Mouse (Mus musculus) retina, adult 2 months (tissue): ENCODE measurements around the gene Parva.

Experiments used
- DNase-seq: peaks from one replicate; pipeline ENCODE4 v3.0.0-alpha.2; 2012; ENCODE audit warnings: low read depth, low spot score

Parva gene

DNA sequence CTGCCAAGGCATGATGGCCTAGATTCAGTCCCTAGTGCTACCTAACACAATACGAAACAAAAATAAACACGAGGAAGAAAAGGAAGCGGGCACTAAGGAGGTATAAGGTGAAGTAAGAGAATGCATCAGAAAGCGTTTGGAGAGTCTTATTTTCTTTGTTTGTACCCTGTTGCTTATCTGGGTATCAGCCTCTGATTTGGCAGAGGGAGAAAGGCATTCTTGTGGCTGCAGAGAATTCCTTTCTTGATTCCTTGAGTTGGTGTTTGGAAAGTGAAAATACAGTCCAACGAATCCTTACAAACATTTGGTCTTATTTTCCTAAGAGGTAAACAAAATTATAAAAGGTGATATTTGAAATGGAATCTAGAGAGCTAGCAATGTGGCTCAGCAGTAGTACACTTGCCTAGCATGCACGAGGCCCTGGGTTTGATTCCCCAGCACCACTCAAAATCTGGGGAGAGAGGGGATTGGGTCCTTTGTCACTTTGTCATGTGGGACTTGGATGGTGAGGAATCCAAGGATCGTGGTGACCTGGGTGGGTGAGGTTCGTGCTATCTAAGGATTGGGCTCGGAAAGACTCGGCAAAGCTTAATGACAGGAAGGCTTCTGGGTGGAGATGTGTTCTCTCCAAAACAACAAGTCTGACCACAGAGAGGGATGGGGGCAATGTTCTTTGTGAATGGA is 44.9 kb downstream of the Parva start:
- DNase-seq: no peak

DNA sequence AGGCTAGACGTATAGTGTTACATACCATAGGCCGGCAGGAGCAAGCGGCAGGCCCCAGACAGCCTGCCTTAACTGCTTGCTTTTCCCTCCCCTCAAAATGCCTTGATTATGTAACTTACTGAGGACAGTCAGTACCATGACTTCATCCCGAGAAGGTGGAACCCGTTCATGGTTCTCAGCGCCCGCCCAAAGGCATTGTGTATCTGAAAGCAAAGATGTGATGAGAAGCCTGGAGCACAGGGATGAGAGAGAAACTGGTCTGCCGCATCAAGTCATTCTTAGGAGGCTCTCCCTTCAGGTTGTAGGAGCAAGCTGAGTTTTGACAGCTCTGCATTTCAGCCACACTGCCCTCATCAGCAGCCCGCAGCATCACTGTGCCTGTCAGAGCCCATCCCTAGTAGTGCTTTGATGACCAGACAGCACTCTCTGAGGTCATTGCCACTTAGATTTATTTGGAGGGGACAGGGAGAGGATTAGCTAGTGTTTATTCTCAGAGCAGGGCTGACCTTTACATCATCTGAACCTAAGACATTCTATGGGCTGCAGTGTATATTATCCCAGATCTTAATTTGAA is 45.5 kb downstream of the Parva start:
- no peak for DNase-seq

DNA sequence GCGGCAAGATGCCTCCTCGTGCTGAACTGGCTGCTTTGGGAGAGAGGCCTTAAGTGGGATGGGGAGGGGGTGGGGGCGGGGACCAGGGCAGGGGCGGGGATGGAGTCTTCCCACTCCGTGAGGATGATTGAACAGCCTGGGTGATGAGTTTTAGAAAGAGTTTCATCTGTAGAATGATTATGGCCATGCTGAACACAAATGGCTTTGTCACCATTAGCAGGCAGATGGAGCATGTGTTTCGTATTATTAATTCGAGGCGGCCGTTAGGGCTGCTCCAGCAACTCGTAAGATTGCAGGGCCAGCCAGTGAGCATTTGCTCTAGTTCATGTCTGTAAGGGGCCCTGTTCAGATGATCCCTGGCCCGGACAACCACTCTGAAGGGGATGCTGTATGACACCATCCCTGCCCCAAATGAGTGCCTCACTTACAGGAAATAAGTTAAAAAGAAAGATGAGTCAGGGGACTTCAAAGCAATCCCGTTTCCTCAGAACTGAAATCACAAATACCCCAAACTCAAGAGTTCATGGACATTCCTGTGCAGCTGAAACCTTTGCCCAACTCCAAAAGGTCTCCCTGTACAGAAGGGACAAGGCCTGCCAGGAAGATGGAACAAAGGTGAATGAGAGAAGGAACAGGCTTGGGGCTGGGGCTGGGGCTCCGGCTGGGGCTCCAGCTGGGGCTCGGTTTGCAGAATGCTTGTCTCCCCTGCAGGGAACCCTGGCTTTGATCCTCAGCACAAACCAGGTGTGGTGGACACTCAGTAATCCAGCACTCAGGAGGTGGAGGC is 46.5 kb downstream of the Parva start:
- DNase-seq: no peak

DNA sequence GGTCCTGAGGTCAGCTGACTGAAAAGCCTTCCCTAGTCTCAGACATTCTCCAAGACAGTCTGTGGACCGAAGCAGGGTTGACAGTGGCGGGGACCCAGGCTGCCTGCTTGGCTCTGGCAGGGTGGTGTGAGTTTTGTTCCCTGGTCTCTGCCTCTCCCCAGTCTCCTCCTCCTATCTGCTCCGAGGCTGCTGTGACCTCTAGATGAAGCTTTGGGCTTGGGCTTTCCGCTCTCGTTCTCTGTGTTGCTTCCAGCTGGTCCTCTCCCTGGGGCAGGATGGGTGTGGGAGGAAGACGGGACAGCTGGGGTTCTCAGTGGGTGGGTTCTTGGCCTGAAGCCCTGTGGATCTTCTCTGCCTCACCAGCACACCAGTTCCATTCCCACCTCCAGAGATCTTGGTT is 51.8 kb downstream of the Parva start:
- no peak for DNase-seq

DNA sequence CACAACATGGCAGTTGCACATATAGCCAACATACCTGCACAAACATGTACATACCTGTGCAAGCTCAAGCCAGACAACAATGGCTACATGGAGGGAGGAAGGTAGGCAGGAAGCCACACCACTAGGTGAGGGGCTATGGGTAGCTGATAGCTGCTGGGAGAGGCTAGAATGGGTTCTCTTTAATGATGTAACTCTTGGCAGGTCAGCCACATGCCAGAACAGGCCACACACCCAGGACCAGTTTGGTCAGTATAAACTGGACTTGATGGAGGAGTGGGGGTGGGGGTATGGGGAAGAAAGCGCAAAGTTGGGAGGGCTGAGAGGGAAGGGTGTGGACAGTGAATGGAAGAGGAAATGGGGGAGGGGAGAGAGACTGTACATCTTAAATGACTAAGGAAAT is 53.7 kb downstream of the Parva start:
- no peak for DNase-seq

DNA sequence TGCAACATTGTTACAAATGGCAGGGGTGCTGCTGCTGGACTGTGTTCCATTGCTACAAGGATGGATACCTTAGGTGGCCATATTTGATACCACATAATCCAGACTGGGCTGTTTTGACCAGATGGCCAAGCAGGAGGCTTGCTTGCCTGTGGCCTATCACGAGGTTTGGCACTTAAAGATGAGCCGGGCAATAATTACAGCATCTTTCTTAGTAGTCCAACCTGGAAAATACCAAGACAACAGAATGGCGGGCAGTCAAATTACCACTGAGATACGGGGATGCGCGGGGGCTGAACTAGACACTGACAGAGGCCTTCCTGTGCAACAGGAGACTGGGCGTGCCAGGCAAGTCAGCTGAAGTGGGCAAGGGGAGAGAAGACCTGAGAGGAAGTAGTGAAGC is 55.3 kb downstream of the Parva start:
- no peak for DNase-seq

DNA sequence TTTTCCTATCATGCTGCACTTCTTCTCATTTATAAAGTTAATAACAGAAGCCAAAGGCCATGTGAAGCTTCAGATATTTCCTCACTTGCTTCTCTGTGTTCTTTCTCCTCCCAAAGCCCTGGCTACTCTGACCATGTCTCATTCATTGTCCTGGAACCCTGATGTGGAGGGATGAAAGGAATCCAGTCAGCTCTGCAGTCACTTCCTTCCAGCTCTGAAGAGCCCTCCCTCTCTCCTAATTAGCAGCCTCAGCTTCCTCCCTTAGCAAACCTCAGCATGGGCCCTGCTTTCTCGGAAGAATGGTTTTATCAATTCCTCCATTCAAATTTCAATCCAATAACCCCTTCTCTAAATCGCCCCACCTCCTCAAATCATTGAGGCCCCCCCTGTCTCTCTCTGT is 56.1 kb downstream of the Parva start:
- DNase-seq: no peak

DNA sequence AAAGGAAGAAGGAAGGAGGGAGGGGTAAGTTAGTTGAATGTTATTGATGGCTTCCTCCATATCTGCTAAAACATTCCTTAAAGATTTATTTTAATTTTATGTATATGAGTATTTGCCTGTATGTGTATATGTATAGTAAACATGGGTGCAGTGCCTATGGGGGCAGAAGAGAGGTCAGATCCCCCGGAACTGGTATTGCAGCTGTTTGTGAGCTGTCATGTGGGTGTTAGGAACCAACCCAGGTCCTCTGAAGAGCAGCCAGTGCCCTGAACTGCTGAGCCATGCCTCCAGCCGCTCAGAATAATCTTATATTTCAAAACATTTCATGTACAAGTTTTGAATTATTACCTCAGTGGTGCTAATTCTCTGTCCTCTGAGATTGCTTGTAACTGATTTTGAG is 63.5 kb downstream of the Parva start:
- no peak for DNase-seq

DNA sequence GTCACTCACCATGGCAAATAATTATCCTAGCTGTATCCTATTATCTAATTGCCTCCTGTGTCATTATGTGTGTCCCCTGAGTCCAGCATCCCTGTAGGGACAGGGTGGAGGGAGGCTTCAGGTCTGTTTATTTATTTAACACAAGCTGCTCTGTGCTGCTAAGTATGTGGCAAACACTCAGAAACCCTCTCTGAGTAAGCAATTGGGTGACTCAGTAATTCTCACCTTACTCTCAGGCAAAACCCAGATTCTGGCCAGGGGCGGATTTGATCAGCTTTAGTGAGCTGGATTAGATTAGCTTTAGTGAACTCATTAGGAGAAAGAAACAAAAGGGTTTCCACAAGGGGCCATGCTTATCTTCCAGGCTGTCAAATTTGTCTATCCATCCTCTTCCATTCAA is 64.4 kb downstream of the Parva start:
- no peak for DNase-seq

DNA sequence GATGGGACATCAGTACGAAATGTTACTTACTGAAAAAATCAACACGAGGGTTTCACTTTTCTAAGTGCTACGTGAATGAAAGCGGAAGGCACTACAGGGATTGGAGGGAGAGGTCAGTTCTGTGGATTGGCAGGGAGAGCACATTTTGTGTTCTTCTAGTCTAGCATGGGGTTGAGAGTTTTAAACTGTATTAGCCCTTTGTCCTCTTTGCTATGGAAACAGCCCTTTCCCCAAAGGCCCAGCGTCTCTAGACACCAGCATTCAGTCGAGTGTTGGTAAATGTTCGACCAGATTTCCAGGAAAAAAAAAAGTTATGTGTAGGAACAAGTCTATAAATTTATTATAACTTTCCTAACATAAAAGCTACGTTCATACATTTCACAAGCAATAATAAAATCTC is 68.6 kb downstream of the Parva start:
- no peak for DNase-seq

DNA sequence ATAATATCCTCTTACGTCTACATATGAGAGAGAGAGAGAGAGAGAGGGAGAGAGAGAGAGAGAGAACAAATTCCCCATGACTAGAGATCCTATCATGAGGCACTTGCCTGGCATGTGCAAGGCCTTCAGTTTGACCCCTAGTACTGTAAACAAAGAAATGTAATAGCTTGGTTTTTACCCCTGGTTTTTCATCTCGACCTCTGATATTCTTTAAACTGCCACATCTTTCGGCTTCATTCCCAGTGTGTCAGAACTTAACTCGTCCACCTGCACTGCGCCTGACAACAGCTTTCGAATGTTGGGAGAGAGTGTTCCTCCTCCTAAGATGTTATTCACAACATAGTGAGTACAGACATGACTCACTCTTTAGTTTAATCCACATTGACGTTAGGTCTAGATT is 69.6 kb downstream of the Parva start:
- DNase-seq: no peak

DNA sequence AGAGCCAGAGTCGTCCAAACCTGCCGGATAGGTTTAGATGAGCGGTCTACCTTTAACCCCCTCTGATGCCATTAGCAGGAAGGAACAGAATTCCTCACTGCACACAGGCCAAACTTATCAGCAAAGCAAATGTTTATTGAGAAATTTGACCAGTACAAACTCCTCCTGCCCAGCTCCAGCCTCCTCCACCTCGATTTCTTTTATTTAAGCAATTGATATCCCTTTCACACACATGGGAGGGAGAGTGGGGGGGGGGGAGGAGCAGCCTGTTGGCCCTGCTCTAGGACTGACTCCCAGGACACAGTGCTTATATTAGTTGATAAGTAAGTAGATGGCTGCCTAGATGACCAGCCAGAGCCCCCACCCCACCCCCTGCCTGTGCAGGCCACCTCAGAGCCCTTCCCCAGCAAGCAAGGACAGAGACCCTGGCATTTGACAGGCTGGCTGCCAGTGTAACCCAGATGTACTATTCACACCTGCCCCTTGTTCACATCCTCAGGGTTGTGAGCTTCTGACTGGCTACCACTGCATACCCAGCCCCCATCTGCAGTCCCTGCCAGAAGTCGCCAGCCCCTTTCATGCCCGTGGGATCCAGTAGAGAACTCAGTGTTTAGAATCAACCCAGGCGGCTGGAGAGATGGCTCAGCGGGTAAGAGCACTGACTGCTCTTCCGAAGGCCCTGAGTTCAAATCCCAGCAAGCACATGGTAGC is 71.4 kb downstream of the Parva start:
- DNase-seq: no peak

DNA sequence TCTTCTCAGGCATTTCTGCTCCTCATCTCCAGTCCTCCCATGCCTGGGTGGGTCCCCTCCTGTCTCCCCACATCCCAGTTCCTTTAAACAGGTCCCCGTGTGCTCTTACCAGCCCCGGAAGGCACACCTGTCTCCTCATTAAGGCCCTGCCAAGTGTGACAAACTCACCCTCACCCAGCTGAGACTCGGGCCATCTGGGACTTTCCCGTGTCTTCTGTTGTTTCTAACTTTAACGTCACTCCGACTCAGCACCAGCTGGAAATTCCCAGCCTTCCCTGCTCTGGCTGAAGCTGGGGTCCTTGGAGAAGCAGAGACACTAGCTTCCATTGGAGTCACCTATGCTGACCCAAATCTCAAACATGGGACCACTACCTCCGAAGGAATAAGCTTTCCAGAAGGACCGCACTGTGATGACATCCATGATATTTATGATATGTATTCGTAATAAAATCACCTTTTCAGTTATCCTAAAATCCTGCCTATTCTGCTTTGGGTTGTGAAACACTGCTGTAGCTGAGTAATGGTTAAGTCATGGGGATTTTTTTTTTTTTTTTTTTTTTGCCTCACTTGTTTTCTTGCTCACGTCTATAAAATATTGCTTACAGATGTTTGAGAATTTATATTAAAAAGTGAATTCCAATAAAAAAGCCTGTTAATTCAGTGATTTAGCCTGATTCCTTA is 72.3 kb downstream of the Parva start:
- DNase-seq: no peak

DNA sequence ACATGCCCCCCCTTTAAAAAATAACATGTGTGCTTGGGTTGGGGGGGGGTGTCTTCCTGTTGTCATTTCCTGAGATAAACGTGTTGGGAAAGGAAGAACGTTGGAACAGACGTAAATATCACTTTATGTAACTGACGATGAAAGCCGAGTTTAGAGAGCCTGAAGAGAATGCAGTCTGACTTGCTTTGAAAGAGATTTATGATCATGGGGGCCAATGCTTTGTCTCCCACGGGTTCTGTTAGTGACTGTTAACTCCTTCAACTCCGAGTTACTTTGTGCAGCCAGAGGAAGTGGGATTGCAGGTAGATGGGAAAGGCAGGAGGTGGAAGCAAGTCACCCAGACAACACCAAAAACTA is 72.8 kb downstream of the Parva start:
- no peak for DNase-seq

DNA sequence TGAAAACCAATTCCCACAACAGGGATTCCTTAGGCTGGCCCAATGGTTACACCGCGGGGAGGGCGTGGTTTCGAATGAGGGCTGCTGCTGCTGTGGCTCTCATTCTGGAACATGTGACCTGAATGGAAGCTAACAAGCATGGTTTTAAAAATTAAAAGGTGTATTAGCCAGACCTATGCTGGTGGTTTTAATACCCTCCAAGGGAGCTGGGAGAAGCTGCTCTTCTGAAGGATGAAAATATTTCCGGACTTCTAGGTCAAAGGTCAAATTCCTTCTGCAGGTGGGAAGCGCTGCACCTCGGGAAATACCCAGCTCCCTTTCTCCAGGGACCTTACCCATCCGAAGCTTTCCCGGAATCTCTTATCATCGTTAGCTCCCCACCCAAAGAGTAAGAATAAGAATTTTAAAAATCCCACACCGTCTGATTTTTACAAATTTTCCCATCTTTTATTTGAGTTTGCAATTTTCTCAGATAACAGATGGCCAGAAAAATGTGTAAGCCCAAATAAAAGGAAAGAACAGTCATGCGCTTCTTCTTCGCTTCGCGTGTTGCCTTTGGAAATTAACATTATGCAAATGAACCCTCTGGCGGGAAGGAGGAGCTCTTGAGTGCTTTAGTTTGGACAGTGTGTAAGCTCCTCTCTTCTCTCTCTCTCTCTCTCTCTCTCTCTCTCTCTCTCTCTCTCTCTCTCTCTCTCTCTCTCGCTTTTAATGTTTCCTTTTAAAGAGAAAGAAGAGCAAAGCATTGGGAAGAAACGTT is 74.9 kb downstream of the Parva start:
- no peak for DNase-seq

DNA sequence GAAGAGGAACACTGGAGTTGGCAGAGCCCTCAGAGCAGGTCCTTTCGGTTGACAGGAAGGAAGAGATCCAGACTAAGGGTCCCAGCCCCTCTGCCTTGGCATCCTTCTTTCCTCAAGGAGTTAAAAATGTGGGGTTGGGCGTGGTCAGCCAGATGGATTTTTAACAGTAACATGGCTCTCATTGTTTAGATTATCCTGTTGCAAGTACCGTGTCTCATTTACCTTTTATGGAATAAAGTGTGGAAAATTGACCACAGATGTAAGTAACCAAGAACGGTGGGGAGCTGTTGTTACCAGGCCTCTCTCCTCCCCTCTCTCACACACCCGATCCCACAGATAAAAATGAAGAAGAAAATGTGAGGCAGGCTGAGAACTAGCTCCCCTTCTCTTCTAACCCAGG is 75.5 kb downstream of the Parva start:
- no peak for DNase-seq

DNA sequence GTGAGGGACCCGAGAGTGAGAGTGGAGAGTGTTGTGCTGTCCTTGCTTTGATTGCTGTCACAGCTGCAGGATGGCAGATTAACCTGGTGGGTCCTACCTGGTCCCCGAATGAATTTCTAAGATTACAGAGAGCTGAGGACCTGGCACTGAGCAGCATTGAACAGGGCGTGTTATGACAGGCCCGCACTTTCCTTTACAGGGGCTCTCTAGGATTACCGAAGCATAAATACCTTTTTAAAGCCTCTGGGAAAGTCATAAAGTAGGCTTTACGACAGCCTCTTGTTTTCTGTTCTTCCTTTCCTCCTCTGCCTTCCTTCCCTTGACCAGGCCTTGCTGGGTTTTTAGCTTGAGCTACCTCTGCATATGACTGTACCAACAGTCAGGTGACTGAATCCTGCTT is 76.1 kb downstream of the Parva start:
- no peak for DNase-seq

DNA sequence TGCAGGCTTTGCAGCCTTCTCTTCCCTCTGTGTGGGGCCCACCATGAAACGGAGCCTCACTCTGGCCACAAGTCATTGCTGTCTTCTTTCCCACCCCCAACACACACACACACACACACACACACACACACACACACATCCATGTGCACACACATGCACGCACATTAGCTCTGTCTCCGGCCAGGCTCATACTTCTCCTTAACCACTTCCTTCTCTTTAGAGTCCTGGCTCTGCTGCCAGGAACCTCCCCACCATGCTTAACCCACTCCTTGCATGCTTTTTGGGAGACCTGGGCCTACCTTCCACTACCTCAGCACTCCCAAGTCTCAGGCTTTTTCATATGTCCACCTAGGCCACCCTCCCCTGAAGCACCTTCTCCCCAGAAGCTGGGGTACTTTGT is 76.6 kb downstream of the Parva start:
- no peak for DNase-seq

DNA sequence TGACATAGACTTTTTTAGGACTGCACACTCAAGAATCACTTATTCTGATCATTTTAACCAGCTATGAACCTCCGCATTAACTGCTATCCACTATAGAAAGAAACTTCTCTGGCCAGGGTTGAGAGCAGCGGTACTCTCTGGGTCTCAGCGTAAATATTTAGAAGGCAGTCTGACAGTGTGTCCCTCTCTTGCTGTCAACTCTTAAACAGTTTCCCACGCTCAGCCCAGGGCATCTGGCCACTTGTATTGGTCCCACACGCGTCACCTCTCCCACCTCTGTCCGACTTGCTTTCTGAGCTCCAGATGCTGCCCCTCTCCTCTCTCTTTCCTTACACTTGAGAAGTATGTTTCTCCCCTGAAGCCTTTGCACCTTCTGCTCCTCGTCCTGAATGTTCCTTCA is 81.8 kb downstream of the Parva start:
- no peak for DNase-seq

DNA sequence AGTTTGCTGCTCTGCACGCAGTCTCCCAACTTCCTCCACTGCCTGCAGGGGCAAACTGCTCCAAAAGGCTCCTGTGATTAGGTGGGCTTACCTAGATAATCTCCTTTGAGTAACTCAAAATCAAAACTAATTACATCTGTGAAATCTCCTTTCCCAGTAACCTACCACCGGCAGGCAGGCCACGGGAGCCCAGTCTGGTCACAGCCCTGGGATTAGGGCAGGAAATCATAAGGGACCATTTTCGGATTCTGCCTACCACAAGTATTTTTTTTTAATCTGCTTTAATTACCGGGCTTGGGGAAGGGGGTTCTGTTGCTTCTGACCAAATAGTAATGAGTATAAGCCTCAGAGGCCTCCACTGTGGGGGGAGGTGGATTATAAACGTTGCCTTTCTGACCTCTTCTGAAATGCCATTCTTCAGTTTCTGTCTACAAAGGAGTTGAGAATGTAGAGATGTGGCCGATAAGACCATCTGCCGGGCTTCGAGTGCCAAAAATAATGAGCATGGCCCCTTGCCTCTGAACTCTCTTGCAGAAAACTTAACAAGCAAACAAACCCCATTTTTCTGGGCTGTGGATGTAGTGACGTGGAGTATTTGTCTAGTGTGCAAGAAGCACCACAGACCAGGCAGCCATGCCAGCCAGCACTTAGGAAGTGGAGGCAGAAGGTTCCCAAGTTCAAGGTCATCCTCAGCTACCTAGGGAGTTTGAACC is 83.2 kb downstream of the Parva start:
- no peak for DNase-seq

DNA sequence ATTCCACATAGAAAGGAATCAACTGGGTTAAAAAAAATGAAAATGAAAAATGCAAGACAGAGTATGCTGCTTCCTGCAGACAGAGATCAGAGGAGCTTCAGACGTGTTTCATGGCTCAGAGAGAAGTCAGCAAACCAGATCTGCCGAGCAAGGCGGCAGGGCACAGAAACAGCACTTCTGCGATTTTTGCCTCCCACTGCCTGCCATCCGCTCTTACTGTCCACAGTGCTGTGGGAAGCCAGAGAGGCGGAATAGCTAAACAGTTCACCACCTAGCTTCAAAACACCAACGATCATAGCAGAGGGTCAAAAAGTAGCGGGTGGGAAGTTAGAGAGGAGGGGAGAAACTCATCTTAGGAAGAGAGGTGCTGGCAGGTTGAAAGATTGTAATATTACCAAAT is 84.0 kb downstream of the Parva start:
- DNase-seq: no peak
